Mouse (Mus musculus) stomach, postnatal 0 days (tissue): Measurements from ENCODE around the gene Tuba8. TPM values are rescaled to one million over a fixed set of nuclear protein-coding genes. Genes with fewer than 3 reads are reported as not detected.
A peak's percentile ranks its signal among the peaks of the same experiment; 100 is the strongest.

Experiments
- ATAC-seq: fragments of 200-750 bp; cut with Nextera tagmentation; 2 replicates; pipeline ENCODE4 v1.8.0; 2017; ENCODE audit not compliant: low FRiP score, low TSS enrichment
- DNase-seq: peaks from one replicate; pipeline ENCODE4 v3.0.0-alpha.2; 2016; ENCODE audit warnings: low spot score
- H3K27ac ChIP-seq: fragments of 300-500 bp; sonication (generic); replicated peaks from 2 replicates; pipeline ENCODE4 v1.5.1; 2014; ENCODE audit warnings: mild to moderate bottlenecking, control low read depth
- H3K27me3 ChIP-seq: fragments of 300-500 bp; sonication (generic); 2 replicates; pipeline ENCODE4 v1.6.1; 2014; ENCODE audit warnings: low read length; ENCODE audit not compliant: control insufficient read depth, insufficient read depth
- H3K36me3 ChIP-seq: fragments of 300-500 bp; sonication (generic); 2 replicates; pipeline ENCODE4 v1.6.1; 2014; ENCODE audit warnings: low read length, mixed read lengths; ENCODE audit not compliant: control insufficient read depth, insufficient read depth
- H3K4me1 ChIP-seq: fragments of 300-500 bp; sonication (generic); replicated peaks from 2 replicates; pipeline ENCODE4 v1.6.1; 2014; ENCODE audit warnings: antibody characterized with exemption; ENCODE audit not compliant: control insufficient read depth, insufficient read depth
- H3K4me2 ChIP-seq: fragments of 300-500 bp; sonication (generic); replicated peaks from 2 replicates; pipeline ENCODE4 v1.6.1; 2014; ENCODE audit warnings: low read depth, mild to moderate bottlenecking, control low read depth, moderate library complexity
- H3K4me3 ChIP-seq: fragments of 300-500 bp; sonication (generic); 2 replicates; pipeline ENCODE4 v1.5.1; 2014; ENCODE audit warnings: low read depth, low read length, control low read depth
- H3K9ac ChIP-seq: fragments of 300-500 bp; sonication (generic); 2 replicates; pipeline ENCODE4 v1.6.1; 2014; ENCODE audit warnings: mild to moderate bottlenecking, low read length, control low read depth, mixed read lengths
- H3K9me3 ChIP-seq: fragments of 300-500 bp; sonication (generic); 2 replicates; pipeline ENCODE4 v1.6.1; 2016; ENCODE audit warnings: low read length; ENCODE audit not compliant: control insufficient read depth
- CTCF ChIP-seq: IDR thresholded peaks from 2 replicates; pipeline ENCODE4 v1.5.1; 2016; ENCODE audit warnings: antibody characterized with exemption, low read depth, mild to moderate bottlenecking, moderate library complexity
- EP300 ChIP-seq: optimal IDR thresholded peaks from 2 replicates; pipeline ENCODE3; 2016; ENCODE audit warnings: antibody characterized with exemption
- WGBS: fragments of 180-500 bp; shearing (Covaris S2); extraction: QIAGEN DNeasy Blood & Tissue Kit; methylation state at CpG from one replicate; pipeline ENCODE4 v1.1.7; 2014; 5-methylcytosine and 5-hydroxymethylcytosine counted together
- polyA plus RNA-seq: library from polyadenylated mRNA; unstranded; fragments of >200 nt; fragmentation: Nextera tagmentation; extraction: Ambion mirVana; gene quantifications from 2 replicates; pipeline ENCODE4 v1.2.1, GENCODE M21; 2015

Gene Tuba8
- polyA plus RNA-seq, 1 experiment from 2014 or later = 0.06 TPM

DNA sequence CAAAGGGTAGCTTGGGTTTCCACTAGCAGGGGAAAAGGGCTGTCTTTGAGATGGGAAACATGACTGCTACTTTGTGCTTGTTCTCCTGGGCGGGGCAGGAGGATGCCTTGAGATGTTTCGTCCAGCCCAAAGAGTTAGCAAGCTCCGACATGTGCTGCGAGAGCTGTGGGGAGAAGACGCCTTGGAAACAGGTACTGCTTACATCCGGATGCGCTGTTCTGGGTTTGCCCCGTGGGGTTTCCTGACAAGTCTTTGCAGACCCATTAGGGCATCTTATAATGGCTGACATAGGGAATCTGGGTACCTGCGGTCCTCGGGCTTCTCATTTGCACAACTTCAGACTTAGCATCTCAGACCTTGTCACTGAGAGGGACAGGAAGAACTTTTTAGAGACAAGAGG is 51.5 kb downstream of the Tuba8 start:
- ATAC-seq (no peak), DNase-seq (no peak)
- TF ChIP-seq EP300 (no peak), CTCF (no peak)
- Histone ChIP-seq H3K9ac (no peak overlapping the region), H3K4me3 (no peak overlapping the region), H3K36me3 (no peaks in the 10 kb centered on the region), H3K9me3 (no peaks in the 10 kb centered on the region), H3K27ac (no peak overlapping the region), H3K4me2 (no peak overlapping the region), H3K4me1 (no peaks in the 10 kb centered on the region), H3K27me3 (no peaks in the 10 kb centered on the region)
- 85% methylated on average over 10 of the region's 10 CpGs for WGBS

DNA sequence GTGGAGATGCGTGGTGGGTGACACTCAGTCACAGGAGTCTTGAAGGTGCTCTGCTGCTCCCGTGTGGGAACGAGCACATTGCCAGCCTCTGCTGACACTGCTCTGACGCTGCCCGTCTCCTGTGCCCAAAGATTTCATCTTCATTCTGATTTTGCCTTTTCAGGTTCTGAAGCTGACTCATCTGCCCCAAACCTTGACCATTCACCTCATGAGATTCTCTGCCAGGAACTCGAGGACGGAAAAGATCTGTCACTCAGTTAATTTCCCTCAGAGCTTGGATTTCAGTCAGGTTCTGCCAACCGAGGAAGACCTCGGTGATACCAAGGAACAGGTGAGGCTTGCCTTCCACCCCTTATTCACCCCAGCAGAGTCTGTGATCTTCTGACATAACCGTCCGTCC is 52.0 kb downstream of the Tuba8 start:
- no peak overlapping the region for H3K9ac ChIP-seq
- H3K9me3 ChIP-seq = no peaks in the 10 kb centered on the region
- H3K4me1 ChIP-seq = no peaks in the 10 kb centered on the region
- TF ChIP-seq CTCF (no peak), EP300 (no peak)
- no peak overlapping the region for H3K4me2 ChIP-seq
- no peaks in the 10 kb centered on the region for H3K36me3 ChIP-seq
- WGBS = 88% methylated on average over 11 of the region's 11 CpGs
- no peak overlapping the region for H3K27ac ChIP-seq
- no peak for DNase-seq
- ATAC-seq = no peak
- no peaks in the 10 kb centered on the region for H3K27me3 ChIP-seq
- no peak overlapping the region for H3K4me3 ChIP-seq

DNA sequence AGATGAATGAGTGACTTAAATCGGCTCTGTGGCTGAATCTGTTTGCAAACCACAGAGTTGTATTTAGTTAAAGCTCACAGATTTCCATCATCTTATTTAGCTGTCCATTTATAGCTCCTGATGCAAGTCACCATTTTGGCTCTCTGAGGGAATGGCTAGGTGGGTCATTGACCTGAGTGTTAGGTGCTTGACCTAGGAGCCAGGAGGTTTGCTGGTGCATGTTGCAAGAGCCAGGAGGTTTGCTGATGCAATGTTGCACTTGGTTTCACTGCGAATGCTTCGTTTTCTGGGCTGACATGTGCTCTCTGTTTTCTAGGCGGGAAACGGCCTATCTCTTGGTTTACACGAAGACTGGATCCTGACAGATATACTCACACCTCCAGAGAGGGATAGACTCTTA is 59.7 kb downstream of the Tuba8 start:
- H3K9ac ChIP-seq = no peak overlapping the region
- no peak for DNase-seq
- H3K4me3 ChIP-seq = no peak overlapping the region
- no peaks in the 10 kb centered on the region for H3K27me3 ChIP-seq
- H3K27ac ChIP-seq = no peak overlapping the region
- 81% methylated on average over 6 of the region's 6 CpGs for WGBS
- H3K36me3 ChIP-seq = no peaks in the 10 kb centered on the region
- no peaks in the 10 kb centered on the region for H3K9me3 ChIP-seq
- ATAC-seq = no peak
- H3K4me2 ChIP-seq = no peak overlapping the region
- TF ChIP-seq CTCF (no peak), EP300 (no peak)
- H3K4me1 ChIP-seq = no peaks in the 10 kb centered on the region

DNA sequence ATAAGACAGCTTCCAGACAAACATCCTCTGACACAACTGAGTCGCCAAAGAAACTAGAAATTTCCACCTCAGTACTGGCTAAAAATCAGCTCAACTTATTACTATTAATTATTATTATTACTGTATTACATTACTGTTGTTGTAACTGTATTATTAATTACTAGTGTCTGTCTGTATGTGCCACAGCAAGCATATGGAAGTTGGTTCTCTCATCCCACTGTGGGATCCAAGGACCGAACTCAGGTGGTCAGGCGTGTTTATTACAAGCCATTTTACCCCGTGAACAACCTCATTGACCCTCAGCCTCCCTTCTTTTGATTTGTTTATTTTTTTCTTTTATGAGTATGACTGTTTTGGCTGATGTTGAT is 61.2 kb downstream of the Tuba8 start:
- H3K9me3 ChIP-seq = no peaks in the 10 kb centered on the region
- DNase-seq = no peak
- H3K4me2 ChIP-seq = 0 out of 2 replicates have a peak overlapping the region, but pooled peaks have one; percentile 64
- H3K36me3 ChIP-seq = no peaks in the 10 kb centered on the region
- no peak for ATAC-seq
- no peak overlapping the region for H3K9ac ChIP-seq
- no peak overlapping the region for H3K27ac ChIP-seq
- no peaks in the 10 kb centered on the region for H3K27me3 ChIP-seq
- no peaks in the 10 kb centered on the region for H3K4me1 ChIP-seq
- H3K4me3 ChIP-seq = peak overlapping the region; percentile 33; the same call in 1 of the 2 replicates
- 9% methylated on average over 4 of the region's 4 CpGs for WGBS
- TF ChIP-seq EP300 = no peak
- no peak for TF ChIP-seq CTCF

DNA sequence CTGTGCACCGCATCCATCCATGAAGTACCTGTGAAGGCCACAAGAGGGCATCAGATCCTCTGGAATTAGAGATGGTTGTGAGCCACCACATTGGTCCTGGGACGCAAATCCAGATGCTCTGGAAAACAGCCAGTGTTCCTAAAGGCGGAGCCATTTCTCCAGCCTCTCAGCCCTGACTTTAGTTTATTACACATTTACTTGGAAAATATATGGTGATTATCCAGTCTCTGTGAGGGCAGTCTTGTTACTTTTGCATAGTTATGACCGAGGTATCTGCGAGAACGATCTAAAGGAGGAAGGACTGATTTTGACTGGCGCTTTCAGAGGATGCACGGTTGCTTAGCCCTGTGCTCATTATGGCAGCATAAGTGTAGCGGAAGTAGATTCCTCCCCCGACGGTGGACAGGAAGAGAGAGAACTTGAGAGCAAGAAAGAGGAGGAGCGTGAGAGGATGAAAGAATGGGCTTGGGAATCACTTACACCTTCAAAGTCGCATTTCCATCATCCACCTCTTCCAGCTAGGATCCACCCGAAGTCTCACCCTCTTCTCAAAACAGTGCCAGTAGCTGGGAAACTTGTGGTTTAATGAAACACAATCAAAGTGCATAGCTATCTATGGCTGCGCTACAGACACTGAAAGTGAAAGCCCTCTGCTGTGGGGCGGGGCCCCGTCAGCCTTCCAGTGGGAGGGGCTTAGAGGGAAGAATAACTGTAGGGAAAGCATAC is 61.7 kb downstream of the Tuba8 start:
- WGBS = 14% methylated on average over 17 of the region's 17 CpGs
- DNase-seq (peak; percentile 75), ATAC-seq (peak; percentile 90)
- peak overlapping the region; percentile 33 for H3K4me3 ChIP-seq
- H3K9me3 ChIP-seq = no peaks in the 10 kb centered on the region
- peak overlapping the region; percentile 37 for H3K27ac ChIP-seq
- H3K36me3 ChIP-seq = no peaks in the 10 kb centered on the region
- peak overlapping the region; percentile 64 for H3K4me2 ChIP-seq
- no peaks in the 10 kb centered on the region for H3K4me1 ChIP-seq
- H3K9ac ChIP-seq = no peak overlapping the region
- TF ChIP-seq CTCF (peak; percentile 94), EP300 (no peak)
- H3K27me3 ChIP-seq = no peaks in the 10 kb centered on the region

DNA sequence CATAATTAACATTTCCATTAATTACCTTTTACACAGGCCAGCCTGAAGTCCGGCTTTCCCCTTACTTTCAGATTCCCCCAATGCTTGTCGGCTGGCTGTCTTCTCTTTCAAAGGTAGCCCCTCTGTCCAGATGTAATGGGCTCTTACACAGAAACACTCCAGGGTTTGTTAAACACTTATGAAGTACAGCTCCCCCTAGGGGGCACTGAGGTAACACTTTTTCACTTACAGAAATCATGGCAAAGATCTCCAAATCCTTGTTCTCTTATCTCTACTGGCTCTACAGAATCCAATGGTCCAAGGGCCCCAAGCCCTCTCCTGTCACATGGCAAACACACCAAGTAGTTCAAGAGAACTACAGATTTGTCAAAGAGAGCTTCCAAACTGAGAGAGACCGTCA is 63.9 kb downstream of the Tuba8 start:
- TF ChIP-seq CTCF (peak; percentile 60), EP300 (no peak)
- H3K4me2 ChIP-seq = no peak overlapping the region
- DNase-seq (no peak), ATAC-seq (no peak)
- H3K4me1 ChIP-seq = no peaks in the 10 kb centered on the region
- 82% methylated on average over 3 of the region's 3 CpGs for WGBS
- no peaks in the 10 kb centered on the region for H3K27me3 ChIP-seq
- H3K9ac ChIP-seq = no peak overlapping the region
- no peaks in the 10 kb centered on the region for H3K9me3 ChIP-seq
- no peaks in the 10 kb centered on the region for H3K36me3 ChIP-seq
- H3K27ac ChIP-seq = no peak overlapping the region
- no peak overlapping the region for H3K4me3 ChIP-seq

Other genes with a start within 250 kb of the Tuba8 start
- gene Mical3, start 79.7 kb upstream of the Tuba8 start, polyA plus RNA-seq = 4.1 and 4.5 TPM in 2 replicates
- 6.2 and 6.5 TPM in 2 replicates for gene Pex26, start 27.0 kb upstream of the Tuba8 start, polyA plus RNA-seq
- gene Usp18, start 35.2 kb downstream of the Tuba8 start, polyA plus RNA-seq = 4.7 and 5.1 TPM in 2 replicates
- gene Slc6a13, start 89.5 kb downstream of the Tuba8 start, polyA plus RNA-seq = 0.46 and 0.52 TPM in 2 replicates
- gene Slc6a12, start 132.4 kb downstream of the Tuba8 start, polyA plus RNA-seq = 0.11 and 0.17 TPM in 2 replicates